Mouse (Mus musculus) stomach, embryonic 14.5 days (tissue): ENCODE data around the gene Emc9. TPM values are rescaled to one million over a fixed set of nuclear protein-coding genes. Genes with fewer than 3 reads are reported as not detected.

Experiments
- ATAC-seq: fragments of 200-750 bp; cut with Nextera tagmentation; 2 replicates; pipeline ENCODE4 v1.8.0; 2017; ENCODE audit warnings: low read depth, moderate TSS enrichment; ENCODE audit not compliant: insufficient number of reproducible peaks, insufficient read depth, low FRiP score
- H3K27ac ChIP-seq: fragments of 300-500 bp; sonication (generic); 2 replicates; pipeline ENCODE4 v1.5.1; 2014; ENCODE audit warnings: mild to moderate bottlenecking, low read length, moderate library complexity, mixed read lengths
- H3K27me3 ChIP-seq: fragments of 300-500 bp; sonication (generic); 2 replicates; pipeline ENCODE4 v1.6.1; 2014; ENCODE audit warnings: low read length, control low read depth, mixed read lengths; ENCODE audit not compliant: control insufficient read depth, insufficient read depth
- H3K36me3 ChIP-seq: fragments of 300-500 bp; sonication (generic); 2 replicates; pipeline ENCODE4 v1.6.1; 2014; ENCODE audit warnings: mild to moderate bottlenecking, control low read depth, low read length, moderate library complexity, mixed read lengths; ENCODE audit not compliant: control insufficient read depth, insufficient read depth
- H3K4me1 ChIP-seq: fragments of 300-500 bp; sonication (generic); 2 replicates; pipeline ENCODE4 v1.6.1; 2014; ENCODE audit warnings: low read length, control low read depth, mixed read lengths; ENCODE audit not compliant: control insufficient read depth, insufficient read depth
- H3K4me2 ChIP-seq: fragments of 300-500 bp; sonication (generic); replicated peaks from 2 replicates; pipeline ENCODE4 v1.6.1; 2014; ENCODE audit warnings: low read depth, low read length, control low read depth
- H3K4me3 ChIP-seq: fragments of 300-500 bp; sonication (generic); 2 replicates; pipeline ENCODE4 v1.5.1; 2014; ENCODE audit warnings: low read depth, low read length, control low read depth
- H3K9ac ChIP-seq: fragments of 300-500 bp; sonication (generic); replicated peaks from 2 replicates; pipeline ENCODE4 v1.6.1; 2014; ENCODE audit warnings: low read depth, mild to moderate bottlenecking, control low read depth, low read length, moderate library complexity, mixed read lengths
- H3K9me3 ChIP-seq: fragments of 300-500 bp; sonication (generic); 2 replicates; pipeline ENCODE4 v1.6.1; 2016; ENCODE audit warnings: low read depth, low read length, control low read depth; ENCODE audit not compliant: control insufficient read depth
- WGBS: fragments of 180-500 bp; shearing (Covaris S2); extraction: QIAGEN DNeasy Blood & Tissue Kit; methylation state at CpG from one replicate; pipeline ENCODE4 v1.1.7; 2014; 5-methylcytosine and 5-hydroxymethylcytosine counted together
- polyA plus RNA-seq: library from polyadenylated mRNA; unstranded; fragments of >200 nt; fragmentation: Nextera tagmentation; extraction: Ambion mirVana; gene quantifications from 2 replicates; pipeline ENCODE4 v1.2.1, GENCODE M21; 2014

The Emc9 gene
- polyA plus RNA-seq, 1 experiment from 2014 or later = 7.1 TPM

GRCm38 (mm10) chr14:55536116-55536745 lies 48.9 kb downstream of the Emc9 start:
- no peak for ATAC-seq
- 50% methylated on average over 6 of the region's 6 CpGs for WGBS

More at GRCm38 (mm10) chr14:55536116-55536745, 48.9 kb downstream of the Emc9 start:
- Histone ChIP-seq H3K27ac (no peak overlapping the region), H3K27me3 (no peaks in the 10 kb centered on the region), H3K4me3 (no peak overlapping the region), H3K36me3 (no peaks in the 10 kb centered on the region), H3K9me3 (no peaks in the 10 kb centered on the region), H3K4me1 (peaks cover 3% of the 10 kb centered on the region), H3K9ac (no peak overlapping the region), H3K4me2 (no peak overlapping the region)

Other genes with a start within 250 kb of the Emc9 start
- gene Dhrs4, start 106.5 kb downstream of the Emc9 start, polyA plus RNA-seq = 49.7 and 62.4 TPM in 2 replicates
- gene Carmil3, start 94.7 kb downstream of the Emc9 start, polyA plus RNA-seq = 3.9 and 4.4 TPM in 2 replicates
- 0.19 and 0.24 TPM in 2 replicates for gene Cpne6, start 74.9 kb downstream of the Emc9 start, polyA plus RNA-seq
- not detected in 2 replicates for gene Nrl, start 60.3 kb downstream of the Emc9 start, polyA plus RNA-seq
- gene Pck2, start 45.0 kb downstream of the Emc9 start, polyA plus RNA-seq = 43.4 and 44.0 TPM in 2 replicates
- 67.6 and 69.6 TPM in 2 replicates for gene Dcaf11, start 25.3 kb downstream of the Emc9 start, polyA plus RNA-seq
- gene A730061H03Rik, start 24.9 kb downstream of the Emc9 start, polyA plus RNA-seq = 0.91 and 1.2 TPM in 2 replicates
- 0.61 TPM in 1 of 2 replicates, not detected in the other for gene Fitm1, start 9.7 kb downstream of the Emc9 start, polyA plus RNA-seq
- 161 and 170 TPM in 2 replicates for gene Psme1, start 7.2 kb downstream of the Emc9 start, polyA plus RNA-seq
- 296 and 307 TPM in 2 replicates for gene Psme2, start 5.8 kb upstream of the Emc9 start, polyA plus RNA-seq
- gene Rnf31, start 6.4 kb upstream of the Emc9 start, polyA plus RNA-seq = 13.2 and 15.1 TPM in 2 replicates
- gene Irf9, start 18.3 kb upstream of the Emc9 start, polyA plus RNA-seq = 7.4 and 8.1 TPM in 2 replicates
- gene Rec8, start 32.7 kb upstream of the Emc9 start, polyA plus RNA-seq = 7.1 and 10.9 TPM in 2 replicates
- 93.6 and 105 TPM in 2 replicates for gene Ipo4, start 50.7 kb upstream of the Emc9 start, polyA plus RNA-seq
- gene Gm49378, start 52.6 kb upstream of the Emc9 start, polyA plus RNA-seq = 3.7 and 3.9 TPM in 2 replicates
- 109 and 112 TPM in 2 replicates for gene Tm9sf1, start 58.5 kb upstream of the Emc9 start, polyA plus RNA-seq
- 0.59 and 1.6 TPM in 2 replicates for gene Tssk4, start 64.9 kb upstream of the Emc9 start, polyA plus RNA-seq
- 54.8 and 55.8 TPM in 2 replicates for gene Mdp1, start 75.2 kb upstream of the Emc9 start, polyA plus RNA-seq
- 56.8 and 63.6 TPM in 2 replicates for gene Gmpr2, start 86.6 kb upstream of the Emc9 start, polyA plus RNA-seq
- 535 and 580 TPM in 2 replicates for gene Nedd8, start 86.8 kb upstream of the Emc9 start, polyA plus RNA-seq
- gene Tinf2, start 96.5 kb upstream of the Emc9 start, polyA plus RNA-seq = 44.2 and 45.5 TPM in 2 replicates
- gene Tgm1, start 128.6 kb upstream of the Emc9 start, polyA plus RNA-seq = 19.5 and 21.3 TPM in 2 replicates
- 30.0 and 31.0 TPM in 2 replicates for gene Rabggta, start 137.0 kb upstream of the Emc9 start, polyA plus RNA-seq
- 83.0 and 99.4 TPM in 2 replicates for gene Dhrs1, start 160.4 kb upstream of the Emc9 start, polyA plus RNA-seq
- 36.6 and 38.8 TPM in 2 replicates for gene Nop9, start 160.4 kb upstream of the Emc9 start, polyA plus RNA-seq
- 2.3 and 2.6 TPM in 2 replicates for gene Cideb, start 173.2 kb upstream of the Emc9 start, polyA plus RNA-seq
- gene Ltb4r2, start 176.1 kb upstream of the Emc9 start, polyA plus RNA-seq = 0.13 and 0.52 TPM in 2 replicates
- 0.42 and 0.88 TPM in 2 replicates for gene Ltb4r1, start 180.7 kb upstream of the Emc9 start, polyA plus RNA-seq
- gene Adcy4, start 198.8 kb upstream of the Emc9 start, polyA plus RNA-seq = 4.3 and 5.8 TPM in 2 replicates
- 25.3 and 32.3 TPM in 2 replicates for gene Ripk3, start 203.6 kb upstream of the Emc9 start, polyA plus RNA-seq
- 54.9 and 56.6 TPM in 2 replicates for gene Nfatc4, start 237.8 kb upstream of the Emc9 start, polyA plus RNA-seq